Mouse (Mus musculus) neural tube, embryonic 14.5 days (tissue): Measurements from ENCODE around the gene Slc6a1. TPM values are rescaled to one million over a fixed set of nuclear protein-coding genes. Genes with fewer than 3 reads are reported as not detected.
"Not testable (repeated sequence)": the region's sequence is repeated elsewhere in the genome, so short reads cannot be mapped to it uniquely, and the experiment has no call there.

Source experiments
- ATAC-seq: fragments of 200-750 bp; cut with Nextera tagmentation; 2 replicates; pipeline ENCODE4 v1.8.0; 2017; ENCODE audit warnings: low read depth, mild to moderate bottlenecking, moderate TSS enrichment, moderate library complexity
- H3K27ac ChIP-seq: fragments of 300-500 bp; sonication (generic); 2 replicates; pipeline ENCODE4 v1.5.1; 2014; ENCODE audit warnings: low read depth, mild to moderate bottlenecking, control low read depth, low read length, moderate library complexity, mixed read lengths
- H3K27me3 ChIP-seq: fragments of 300-500 bp; sonication (generic); 2 replicates; pipeline ENCODE4 v1.6.1; 2014; ENCODE audit warnings: low read length; ENCODE audit not compliant: control insufficient read depth, insufficient read depth
- H3K36me3 ChIP-seq: fragments of 300-500 bp; sonication (generic); 2 replicates; pipeline ENCODE4 v1.6.1; 2014; ENCODE audit warnings: low read length, mixed read lengths; ENCODE audit not compliant: control insufficient read depth, insufficient read depth
- H3K4me1 ChIP-seq: fragments of 300-500 bp; sonication (generic); 2 replicates; pipeline ENCODE4 v1.6.1; 2014; ENCODE audit warnings: low read length; ENCODE audit not compliant: control insufficient read depth, insufficient read depth
- H3K4me2 ChIP-seq: fragments of 300-500 bp; sonication (generic); 2 replicates; pipeline ENCODE4 v1.6.1; 2014; ENCODE audit warnings: mild to moderate bottlenecking, low read depth, low read length, control low read depth
- H3K4me3 ChIP-seq: fragments of 300-500 bp; sonication (generic); 2 replicates; pipeline ENCODE4 v1.5.1; 2014; ENCODE audit warnings: low read depth, low read length, control low read depth, mixed read lengths
- H3K9ac ChIP-seq: fragments of 300-500 bp; sonication (generic); replicated peaks from 2 replicates; pipeline ENCODE4 v1.6.1; 2014; ENCODE audit warnings: low read depth, mild to moderate bottlenecking, control low read depth, low read length, mixed read lengths
- H3K9me3 ChIP-seq: fragments of 300-500 bp; sonication (generic); 2 replicates; pipeline ENCODE4 v1.6.1; 2016; ENCODE audit warnings: low read length; ENCODE audit not compliant: control insufficient read depth
- WGBS: fragments of 180-500 bp; shearing (Covaris S2); extraction: QIAGEN DNeasy Blood & Tissue Kit; methylation state at CpG from one replicate; pipeline ENCODE4 v1.1.7; 2014; 5-methylcytosine and 5-hydroxymethylcytosine counted together
- polyA plus RNA-seq: library from polyadenylated mRNA; unstranded; fragments of >200 nt; fragmentation: Nextera tagmentation; extraction: Ambion mirVana; gene quantifications from 2 replicates; pipeline ENCODE4 v1.2.1, GENCODE M21; 2014

Slc6a1 gene
- polyA plus RNA-seq, 1 experiment from 2014 or later, result 156 TPM

GRCm38 (mm10) chr6:114331926-114332325 lies 49.5 kb downstream of the Slc6a1 start:
- Histone ChIP-seq H3K27ac (no peak overlapping the region), H3K9me3 (no peaks in the 10 kb centered on the region), H3K9ac (no peak overlapping the region), H3K4me1 (peaks cover 16% of the 10 kb centered on the region), H3K4me2 (no peak overlapping the region), H3K27me3 (no peaks in the 10 kb centered on the region), H3K4me3 (no peak overlapping the region), H3K36me3 (no peaks in the 10 kb centered on the region)
- 88% methylated on average over 7 of the region's 7 CpGs for WGBS
- ATAC-seq, result no peak

- H3K4me2 ChIP-seq, result no peak overlapping the region
- ATAC-seq, result peak; percentile 76
- no peak overlapping the region for H3K9ac ChIP-seq
- 30% methylated on average over 11 of the region's 11 CpGs for WGBS
- no peaks in the 10 kb centered on the region for H3K9me3 ChIP-seq
- H3K4me1 ChIP-seq, result peaks cover 10% of the 10 kb centered on the region
- no peak overlapping the region for H3K4me3 ChIP-seq
- H3K27ac ChIP-seq, result peak overlapping the region; percentile 44
- H3K36me3 ChIP-seq, result no peaks in the 10 kb centered on the region
- H3K27me3 ChIP-seq, result no peaks in the 10 kb centered on the region
Measured at GRCm38 (mm10) chr6:114336128-114336943, 53.9 kb downstream of the Slc6a1 start.

GRCm38 (mm10) chr6:114336944-114337215 lies 54.4 kb downstream of the Slc6a1 start:
- H3K4me3 ChIP-seq, result no peak overlapping the region
- 12% methylated on average over 1 of the region's 1 CpGs for WGBS
- peaks cover 10% of the 10 kb centered on the region for H3K4me1 ChIP-seq
- H3K27me3 ChIP-seq, result no peaks in the 10 kb centered on the region
- H3K4me2 ChIP-seq, result no peak overlapping the region
- H3K9ac ChIP-seq, result no peak overlapping the region
- H3K27ac ChIP-seq, result peak overlapping the region; percentile 44
- no peaks in the 10 kb centered on the region for H3K9me3 ChIP-seq
- no peaks in the 10 kb centered on the region for H3K36me3 ChIP-seq
- no peak for ATAC-seq

GRCm38 (mm10) chr6:114341381-114341780 lies 58.9 kb downstream of the Slc6a1 start:
- not testable (repeated sequence) for H3K27me3 ChIP-seq, H3K4me1 ChIP-seq, ATAC-seq, H3K9me3 ChIP-seq, H3K36me3 ChIP-seq, H3K27ac ChIP-seq, H3K4me2 ChIP-seq, H3K4me3 ChIP-seq, H3K9ac ChIP-seq

GRCm38 (mm10) chr6:114343740-114344139 lies 61.3 kb downstream of the Slc6a1 start:
- 0 out of 2 replicates have a peak, but pooled peaks cover 5% of the 10 kb centered on the region for H3K4me1 ChIP-seq
- no peak overlapping the region for H3K4me3 ChIP-seq
- ATAC-seq, result peak; percentile 62
- H3K27me3 ChIP-seq, result no peaks in the 10 kb centered on the region
- no peak overlapping the region for H3K9ac ChIP-seq
- H3K27ac ChIP-seq, result no peak overlapping the region
- WGBS, result 20% methylated on average over 3 of the region's 3 CpGs
- H3K4me2 ChIP-seq, result no peak overlapping the region
- no peaks in the 10 kb centered on the region for H3K36me3 ChIP-seq
- H3K9me3 ChIP-seq, result no peaks in the 10 kb centered on the region

- Histone ChIP-seq H3K4me2 (no peak overlapping the region), H3K9me3 (no peaks in the 10 kb centered on the region), H3K27me3 (no peaks in the 10 kb centered on the region), H3K36me3 (no peaks in the 10 kb centered on the region), H3K27ac (no peak overlapping the region), H3K9ac (no peak overlapping the region), H3K4me3 (no peak overlapping the region), H3K4me1 (0 out of 2 replicates have a peak, but pooled peaks cover 5% of the 10 kb centered on the region)
- no peak; the same call in 1 of the 2 replicates for ATAC-seq
- WGBS, result 46% methylated on average over 4 of the region's 4 CpGs
Measured at GRCm38 (mm10) chr6:114345156-114345555, 62.7 kb downstream of the Slc6a1 start.

- H3K9ac ChIP-seq, result no peak overlapping the region
- H3K36me3 ChIP-seq, result no peaks in the 10 kb centered on the region
- no peak overlapping the region for H3K4me3 ChIP-seq
- H3K27ac ChIP-seq, result no peak overlapping the region
- H3K27me3 ChIP-seq, result no peaks in the 10 kb centered on the region
- H3K4me2 ChIP-seq, result no peak overlapping the region
- 47% methylated on average over 13 of the region's 13 CpGs for WGBS
- no peak for ATAC-seq
- no peaks in the 10 kb centered on the region for H3K9me3 ChIP-seq
- 0 out of 2 replicates have a peak, but pooled peaks cover 5% of the 10 kb centered on the region for H3K4me1 ChIP-seq
Measured at GRCm38 (mm10) chr6:114347831-114348754, 65.7 kb downstream of the Slc6a1 start.

- Histone ChIP-seq H3K4me1 (no peaks in the 10 kb centered on the region), H3K4me2 (no peak overlapping the region), H3K9me3 (no peaks in the 10 kb centered on the region), H3K9ac (no peak overlapping the region), H3K27me3 (no peaks in the 10 kb centered on the region), H3K27ac (no peak overlapping the region), H3K4me3 (no peak overlapping the region), H3K36me3 (no peaks in the 10 kb centered on the region)
- WGBS, result 80% methylated on average over 4 of the region's 4 CpGs
- no peak for ATAC-seq
Measured at GRCm38 (mm10) chr6:114354635-114355034, 72.2 kb downstream of the Slc6a1 start.

- Histone ChIP-seq H3K4me2 (no peak overlapping the region), H3K27me3 (no peaks in the 10 kb centered on the region), H3K4me1 (no peaks in the 10 kb centered on the region), H3K4me3 (no peak overlapping the region), H3K9me3 (no peaks in the 10 kb centered on the region), H3K27ac (no peak overlapping the region), H3K9ac (no peak overlapping the region), H3K36me3 (no peaks in the 10 kb centered on the region)
- no peak for ATAC-seq
- WGBS, result 50% methylated on average over 3 of the region's 3 CpGs
Measured at GRCm38 (mm10) chr6:114358171-114358570, 75.7 kb downstream of the Slc6a1 start.
